Mouse (Mus musculus): Measurements from ENCODE around the gene Mipep. TPM values are rescaled to one million over a fixed set of nuclear protein-coding genes. Genes with fewer than 3 reads are reported as not detected.

Gene Mipep
- total RNA-seq, 2 experiments from 2014 or later: 23.7 to 24.9 TPM

DNA sequence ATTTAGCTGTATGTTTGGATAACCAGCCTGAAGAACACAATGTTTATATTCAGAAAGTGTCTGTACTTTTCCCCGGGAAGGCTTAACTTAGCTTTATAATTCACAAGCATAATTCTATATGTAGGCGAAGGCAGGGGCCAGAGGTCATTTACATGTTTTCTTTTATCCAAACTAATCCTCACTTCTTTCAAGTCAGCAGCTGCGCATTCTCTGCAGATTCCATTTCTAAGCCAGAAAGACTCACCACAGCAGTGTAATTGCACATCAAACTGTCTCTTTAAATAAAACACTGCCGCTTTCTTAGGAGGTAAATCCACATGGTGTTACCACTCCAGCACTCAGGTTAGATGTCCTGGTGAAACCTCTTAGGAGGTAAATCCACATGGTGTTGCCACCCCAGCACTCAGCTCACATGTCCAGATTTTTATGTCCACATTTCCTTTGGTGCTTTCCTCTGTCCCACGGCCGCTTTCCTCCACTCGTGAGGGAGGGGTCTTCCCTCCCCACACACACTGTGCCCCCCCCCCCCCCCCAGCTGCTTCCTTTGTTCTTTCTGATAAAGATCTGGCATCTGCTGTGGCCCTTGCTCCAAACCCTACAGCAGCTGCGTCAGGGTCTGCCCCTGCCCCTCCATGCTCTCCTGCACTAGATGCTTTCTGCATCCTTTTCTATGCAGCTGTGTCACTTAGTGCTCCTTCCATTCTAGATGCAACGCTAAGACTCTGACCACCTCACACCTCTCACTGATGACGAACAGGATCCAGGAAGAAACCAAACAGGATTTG is 61.1 kb downstream of the Mipep start:
- DNase-seq (ENCODE audit: low spot score in 2 of 2): peak in 1 of 2 experiments; percentile 17

GRCm38 (mm10) chr14:60846174-60846573 is 61.8 kb downstream of the Mipep start:
- intact Hi-C loops (cut with DNase I): no loop called here
- DNase-seq (ENCODE audit: low spot score in 2 of 2): no peak

More for the DNA sequence above, 61.1 kb downstream of the Mipep start:
- intact Hi-C loops (cut with DNase I): no loop called here

DNA sequence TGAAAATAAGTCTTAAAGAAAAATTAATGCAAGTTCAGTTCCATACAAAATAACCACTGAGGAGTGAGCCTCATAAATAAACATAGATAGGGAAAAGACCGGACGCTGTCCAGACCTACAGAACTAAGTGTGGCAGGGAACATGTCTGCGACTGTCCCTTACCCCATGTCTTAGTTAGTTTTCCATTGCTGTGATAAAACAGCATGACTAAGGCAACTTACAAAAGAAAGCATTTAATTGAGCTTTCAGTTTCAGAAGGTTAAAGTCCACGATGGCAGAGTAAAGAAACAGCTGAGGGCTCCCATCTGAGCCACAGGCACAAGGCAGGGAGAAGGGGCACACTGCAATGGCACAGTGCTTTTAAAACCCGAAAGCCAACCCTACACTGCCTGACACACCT is 63.8 kb downstream of the Mipep start:
- DNase-seq (ENCODE audit: low spot score in 2 of 2): no peak
- intact Hi-C loops (cut with DNase I): no loop called here

- DNase-seq (ENCODE audit: low spot score in 2 of 2): no peak
- intact Hi-C loops (cut with DNase I): no loop called here
These were observed 65.7 kb downstream of the Mipep start for GRCm38 (mm10) chr14:60850101-60850500.

DNA sequence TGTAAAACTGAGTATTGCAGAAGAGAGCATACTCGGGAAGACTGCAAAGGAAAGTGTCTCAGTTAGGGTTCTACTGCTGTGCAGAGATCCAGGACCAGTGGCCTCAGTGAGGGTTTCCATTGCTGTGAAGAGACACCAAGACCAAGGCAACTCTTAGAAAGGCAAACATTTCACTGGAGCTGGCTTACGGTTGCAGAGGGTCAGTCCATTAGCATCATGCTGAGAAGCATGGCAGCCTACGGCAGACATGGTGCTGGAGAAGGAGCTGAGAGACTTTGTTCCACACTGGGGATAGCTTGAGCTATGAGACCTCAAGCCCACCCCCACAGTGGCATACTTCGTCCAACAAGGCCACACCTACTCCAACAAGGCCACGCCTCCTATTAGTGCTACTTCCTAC is 67.3 kb downstream of the Mipep start:
- DNase-seq (ENCODE audit: low spot score in 2 of 2): no peak
- intact Hi-C loops (cut with DNase I): no loop called here

- no peak for DNase-seq (ENCODE audit: low spot score in 2 of 2)
These were observed 72.0 kb downstream of the Mipep start for GRCm38 (mm10) chr14:60856199-60856912.

GRCm38 (mm10) chr14:60856913-60857300 is 72.5 kb downstream of the Mipep start:
- no peak for DNase-seq (ENCODE audit: low spot score in 2 of 2)
- intact Hi-C loops (cut with DNase I): no loop called here

More at GRCm38 (mm10) chr14:60856199-60856912, 72.0 kb downstream of the Mipep start:
- intact Hi-C loops (cut with DNase I): no loop called here

DNA sequence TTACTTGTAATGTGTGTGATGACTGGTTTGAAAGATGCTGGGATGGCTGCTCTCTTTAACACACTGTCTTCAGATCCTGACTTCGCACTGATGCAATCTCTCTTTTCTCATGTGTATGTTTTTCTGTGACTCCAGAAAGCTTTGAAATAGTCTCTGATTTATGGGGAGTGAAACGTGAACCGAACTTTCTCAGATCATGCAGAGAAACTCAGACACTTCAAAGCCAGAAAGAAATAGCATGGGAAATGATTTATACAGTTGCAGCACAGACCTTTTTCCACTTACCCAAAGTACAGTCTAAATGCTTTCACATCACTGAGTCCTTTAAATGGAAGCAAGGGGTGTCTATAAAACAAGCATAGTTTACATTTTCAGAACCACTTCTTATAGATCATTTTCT is 79.0 kb downstream of the Mipep start:
- intact Hi-C loops (cut with DNase I): no loop called here
- no peak for DNase-seq (ENCODE audit: low spot score in 2 of 2)

DNA sequence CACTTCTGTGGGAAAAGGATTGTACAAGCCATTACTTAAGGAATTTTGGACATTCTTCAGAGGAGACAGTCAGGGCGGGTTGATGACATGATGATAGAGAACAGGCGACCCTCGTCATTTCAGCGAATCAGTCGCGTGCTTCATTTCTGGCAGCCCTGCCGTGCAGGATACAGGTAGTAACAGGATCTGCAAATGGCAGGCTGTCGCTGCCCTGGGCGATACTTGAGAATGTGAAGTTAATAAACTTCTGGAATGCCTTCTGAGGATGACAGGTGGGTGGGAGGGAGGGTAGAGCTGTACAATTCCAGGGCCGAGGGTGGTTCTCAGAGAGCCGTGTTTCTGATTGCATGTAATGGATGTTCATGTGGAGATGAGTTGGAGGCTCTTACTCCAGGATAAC is 82.0 kb downstream of the Mipep start:
- no peak for DNase-seq (ENCODE audit: low spot score in 2 of 2)

DNA sequence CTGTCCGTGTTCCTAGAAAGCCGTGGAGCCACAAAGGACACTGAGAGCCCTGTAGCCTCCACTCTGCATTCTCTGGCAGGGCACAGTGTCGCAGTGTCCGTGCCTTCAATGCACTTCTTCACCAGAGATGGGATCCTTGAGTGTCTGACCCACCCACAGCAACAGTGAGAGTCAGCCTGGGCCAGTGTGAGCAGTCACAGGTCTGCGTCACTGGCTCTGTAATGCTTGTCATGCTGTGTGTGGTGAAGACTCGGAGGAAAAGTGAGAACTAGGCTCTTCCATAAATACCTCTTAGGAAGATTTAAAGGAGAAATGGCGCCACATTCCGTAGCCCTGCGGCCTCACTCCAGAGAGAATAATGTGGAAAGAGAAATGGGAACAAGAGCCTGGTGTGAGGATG is 84.0 kb downstream of the Mipep start:
- DNase-seq (ENCODE audit: low spot score in 2 of 2): no peak
- intact Hi-C loops (cut with DNase I): no loop called here

More for the DNA sequence above, 82.0 kb downstream of the Mipep start:
- intact Hi-C loops (cut with DNase I): no loop called here

DNA sequence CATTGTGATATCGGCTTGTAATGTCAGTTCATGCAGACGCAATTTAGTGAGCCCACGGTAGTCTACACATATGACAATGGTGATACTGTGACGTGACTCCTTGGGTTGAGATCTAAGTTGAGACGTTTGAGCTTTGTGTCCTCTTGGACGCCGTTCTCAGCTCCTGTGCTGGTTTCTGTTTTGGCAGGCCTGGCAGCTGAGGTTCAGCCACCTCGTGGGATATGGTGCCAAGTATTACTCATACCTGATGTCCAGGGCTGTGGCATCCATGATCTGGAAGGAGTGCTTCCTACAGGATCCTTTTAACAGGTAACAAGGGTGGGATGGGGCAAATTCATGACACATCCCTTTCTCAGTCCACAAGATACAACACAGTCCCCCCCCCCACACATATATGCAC is 87.5 kb downstream of the Mipep start:
- DNase-seq (ENCODE audit: low spot score in 2 of 2): no peak
- intact Hi-C loops (cut with DNase I): no loop called here

- no peak for DNase-seq (ENCODE audit: low spot score in 2 of 2)
- intact Hi-C loops (cut with DNase I): no loop called here
These were observed 97.7 kb downstream of the Mipep start for GRCm38 (mm10) chr14:60882106-60882505.

DNA sequence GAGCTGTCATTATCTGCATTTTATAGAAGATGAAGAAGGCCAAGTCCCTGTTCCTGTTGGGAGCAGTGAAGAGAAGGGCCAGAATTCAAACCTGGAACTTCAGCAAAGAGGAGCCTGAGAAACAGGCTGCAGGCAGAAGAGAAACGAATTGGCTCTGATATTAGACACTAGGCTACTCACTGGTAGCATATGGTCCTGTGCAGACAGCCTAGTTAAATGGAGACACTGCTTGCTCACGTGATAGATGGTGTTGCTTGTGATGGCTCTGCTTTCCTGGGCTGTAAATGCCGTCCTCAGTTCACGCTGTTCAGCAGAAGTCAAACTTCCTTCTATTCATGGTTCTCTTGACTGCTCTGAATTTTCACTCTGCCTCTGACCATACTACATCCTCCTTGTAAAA is 98.3 kb downstream of the Mipep start:
- DNase-seq (ENCODE audit: low spot score in 2 of 2): no peak
- intact Hi-C loops (cut with DNase I): no loop called here

DNA sequence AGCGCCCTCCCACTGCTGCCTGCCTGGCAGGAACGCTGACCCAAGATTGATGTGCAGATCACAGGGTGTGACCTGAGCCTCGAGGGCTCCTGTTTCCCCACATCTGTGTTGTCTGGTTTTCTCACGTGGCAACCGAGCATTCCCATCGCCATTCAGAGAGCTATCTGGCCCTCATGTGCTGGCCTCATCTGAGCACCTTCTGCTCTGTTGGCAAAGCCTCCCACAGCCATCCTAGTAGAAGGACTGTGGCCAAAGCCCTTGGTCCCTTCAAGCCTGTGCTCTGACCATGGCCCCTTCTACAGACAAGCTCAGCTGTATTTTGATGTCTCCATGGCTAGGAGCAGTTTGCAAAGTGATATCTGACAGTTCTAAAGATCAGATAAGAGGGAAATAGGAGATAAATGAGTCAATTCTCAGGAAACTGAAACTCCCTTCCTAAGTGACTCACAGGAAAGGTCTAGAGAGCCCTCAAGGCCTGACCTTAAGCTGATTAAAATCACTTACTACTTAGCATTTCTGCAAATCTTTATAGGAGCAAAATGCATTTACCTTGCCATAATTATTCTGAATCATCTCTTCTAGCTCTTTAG is 101.1 kb downstream of the Mipep start:
- intact Hi-C loops (cut with DNase I): no loop called here
- no peak for DNase-seq (ENCODE audit: low spot score in 2 of 2)

- intact Hi-C loops (cut with DNase I): loop anchor here (5.0 kb wide), 1 partner anchor 193 kb away; no protein-coding TSS in a partner anchor
- DNase-seq (ENCODE audit: low spot score in 2 of 2): no peak
These were observed 109.5 kb downstream of the Mipep start for GRCm38 (mm10) chr14:60893882-60894281.

GRCm38 (mm10) chr14:60895172-60896000 is 111.0 kb downstream of the Mipep start:
- peak; percentile 44 to 61 for DNase-seq (ENCODE audit: low spot score in 2 of 2)
- intact Hi-C loops (cut with DNase I): no loop called here

DNA sequence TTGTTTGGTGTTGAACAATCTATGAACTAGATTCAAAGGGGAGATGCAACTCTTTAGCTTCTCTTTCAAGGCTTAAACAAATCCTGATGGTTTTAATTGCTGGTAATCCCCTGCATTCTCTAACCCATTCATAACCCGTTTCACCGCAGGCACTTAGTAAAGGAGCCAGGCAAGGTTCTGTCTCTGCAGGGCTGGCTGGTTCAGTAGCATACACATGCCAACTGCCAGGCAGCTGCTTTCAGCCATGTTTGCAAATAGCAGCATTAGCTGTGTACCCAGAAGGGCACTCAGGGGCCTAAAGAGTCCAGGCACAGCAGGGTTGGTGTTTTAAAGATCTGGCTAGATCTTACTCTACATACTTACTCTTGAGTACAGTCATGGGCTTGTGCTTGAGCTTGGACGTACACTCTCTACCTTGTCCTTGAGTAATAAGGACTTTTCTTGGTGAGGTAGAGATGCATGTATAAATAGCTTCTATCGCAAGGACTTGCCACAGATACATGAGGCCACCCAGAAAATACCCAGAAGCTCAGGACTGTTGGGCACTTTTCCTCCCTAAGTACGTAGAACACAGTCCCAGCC is 113.8 kb downstream of the Mipep start:
- no peak for DNase-seq (ENCODE audit: low spot score in 2 of 2)
- intact Hi-C loops (cut with DNase I): no loop called here

DNA sequence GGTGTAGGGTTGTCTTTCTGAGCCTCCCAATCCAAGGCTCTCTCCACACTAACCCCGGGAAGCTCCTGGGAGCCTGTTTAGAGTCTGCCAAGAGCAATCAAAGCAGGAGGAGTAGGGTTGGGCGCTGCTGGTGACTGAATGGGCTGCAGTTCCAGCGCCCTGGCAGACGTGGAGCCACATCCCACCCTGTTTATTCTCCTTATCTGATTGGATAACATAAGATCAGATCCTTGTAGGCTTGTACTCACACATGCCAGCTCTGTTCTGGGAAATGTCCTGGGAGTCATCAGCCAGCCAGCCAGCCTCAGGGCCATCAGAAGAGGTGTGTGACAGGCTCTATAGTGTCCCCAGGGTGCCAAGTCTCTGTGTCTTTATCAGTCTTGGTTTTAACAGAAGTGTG is 120.1 kb downstream of the Mipep start:
- intact Hi-C loops (cut with DNase I): no loop called here

More for the DNA sequence above, 120.1 kb downstream of the Mipep start:
- DNase-seq (ENCODE audit: low spot score in 2 of 2): no peak

Data from left cerebral cortex, postnatal 14 days (tissue).